Mouse (Mus musculus) hindbrain, postnatal 0 days (tissue): ENCODE measurements around the gene Ap2a2. TPM values are rescaled to one million over a fixed set of nuclear protein-coding genes. Genes with fewer than 3 reads are reported as not detected.
A peak's percentile ranks its signal among the peaks of the same experiment; 100 is the strongest.
"Not testable (repeated sequence)": the region's sequence is repeated elsewhere in the genome, so short reads cannot be mapped to it uniquely, and the experiment has no call there.

Experiments
- ATAC-seq: fragments of 200-750 bp; cut with Nextera tagmentation; 2 replicates; pipeline ENCODE4 v1.8.0; 2017; ENCODE audit warnings: mild to moderate bottlenecking, moderate TSS enrichment, moderate library complexity
- DNase-seq: peaks from one replicate; pipeline ENCODE4 v3.0.0-alpha.2; 2015; ENCODE audit warnings: low spot score
- H3K27ac ChIP-seq: fragments of 300-500 bp; sonication (generic); 2 replicates; pipeline ENCODE4 v1.5.1; 2014; ENCODE audit warnings: mild to moderate bottlenecking
- H3K27me3 ChIP-seq: fragments of 300-500 bp; sonication (generic); 2 replicates; pipeline ENCODE4 v1.6.1; 2014; ENCODE audit warnings: low read length, mixed read lengths; ENCODE audit not compliant: insufficient read depth
- H3K36me3 ChIP-seq: fragments of 300-500 bp; sonication (generic); 2 replicates; pipeline ENCODE4 v1.6.1; 2014; ENCODE audit warnings: low read length, mixed read lengths; ENCODE audit not compliant: insufficient read depth
- H3K4me1 ChIP-seq: fragments of 300-500 bp; sonication (generic); 2 replicates; pipeline ENCODE4 v1.6.1; 2014; ENCODE audit warnings: antibody characterized with exemption, low read length, mixed read lengths; ENCODE audit not compliant: insufficient read depth
- H3K4me2 ChIP-seq: fragments of 300-500 bp; sonication (generic); 2 replicates; pipeline ENCODE4 v1.6.1; 2014; ENCODE audit warnings: low read depth, mild to moderate bottlenecking, low read length, moderate library complexity, mixed read lengths
- H3K4me3 ChIP-seq: fragments of 300-500 bp; sonication (generic); 2 replicates; pipeline ENCODE4 v1.5.1; 2014; ENCODE audit warnings: low read length
- H3K9ac ChIP-seq: fragments of 300-500 bp; sonication (generic); replicated peaks from 2 replicates; pipeline ENCODE4 v1.6.1; 2014; ENCODE audit warnings: mild to moderate bottlenecking, low read length, moderate library complexity, mixed read lengths
- H3K9me3 ChIP-seq: fragments of 300-500 bp; sonication (generic); 2 replicates; pipeline ENCODE4 v1.6.1; 2016; ENCODE audit warnings: low read length, mixed read lengths
- CTCF ChIP-seq: IDR thresholded peaks from 2 replicates; pipeline ENCODE4 v1.5.1; 2016; ENCODE audit warnings: antibody characterized with exemption, control low read depth, low read depth
- WGBS: fragments of 180-500 bp; shearing (Covaris S2); extraction: QIAGEN DNeasy Blood & Tissue Kit; methylation state at CpG from one replicate; pipeline ENCODE4 v1.1.7; 2014; 5-methylcytosine and 5-hydroxymethylcytosine counted together
- polyA plus RNA-seq: library from polyadenylated mRNA; unstranded; fragments of >200 nt; fragmentation: Nextera tagmentation; extraction: Ambion mirVana; gene quantifications from 2 replicates; pipeline ENCODE4 v1.2.1, GENCODE M21; 2015
- total RNA-seq: library from RNA; depleted of rRNA; stranded (reverse); fragments of >200 nt; gene quantifications from 2 replicates; pipeline ENCODE4 v1.2.3, GENCODE M21; 2014

The Ap2a2 gene
- total and polyA plus RNA-seq, 2 experiments from 2014 or later: 115 to 209 TPM

DNA sequence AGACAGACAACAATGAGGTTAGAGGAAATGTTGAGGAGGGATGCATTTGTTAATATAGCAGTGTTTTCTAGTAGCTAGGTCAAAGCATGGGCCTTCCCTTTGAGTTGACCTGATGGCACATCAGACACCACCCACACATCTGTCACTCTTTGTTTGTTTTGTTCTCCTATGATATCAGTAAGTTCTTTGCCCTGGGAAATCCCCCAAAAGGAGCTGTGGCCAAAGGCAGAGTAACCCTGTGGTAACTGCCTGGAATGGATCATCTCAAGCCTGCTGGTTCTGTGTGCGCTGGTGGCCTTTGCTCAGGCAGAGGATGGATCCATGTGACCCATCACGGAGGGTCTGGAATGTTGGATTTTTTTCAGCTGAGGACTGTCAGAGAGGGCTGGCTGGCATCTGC is 66.0 kb downstream of the Ap2a2 start:
- ATAC-seq: no peak
- Histone ChIP-seq H3K27me3 (no peaks in the 10 kb centered on the region), H3K27ac (no peak overlapping the region), H3K36me3 (peaks cover 91% of the 10 kb centered on the region), H3K9ac (no peak overlapping the region), H3K9me3 (no peaks in the 10 kb centered on the region), H3K4me3 (no peak overlapping the region), H3K4me2 (no peak overlapping the region), H3K4me1 (no peaks in the 10 kb centered on the region)
- no peak for DNase-seq
- no peak for TF ChIP-seq CTCF
- 91% methylated on average over 2 of the region's 2 CpGs for WGBS

DNA sequence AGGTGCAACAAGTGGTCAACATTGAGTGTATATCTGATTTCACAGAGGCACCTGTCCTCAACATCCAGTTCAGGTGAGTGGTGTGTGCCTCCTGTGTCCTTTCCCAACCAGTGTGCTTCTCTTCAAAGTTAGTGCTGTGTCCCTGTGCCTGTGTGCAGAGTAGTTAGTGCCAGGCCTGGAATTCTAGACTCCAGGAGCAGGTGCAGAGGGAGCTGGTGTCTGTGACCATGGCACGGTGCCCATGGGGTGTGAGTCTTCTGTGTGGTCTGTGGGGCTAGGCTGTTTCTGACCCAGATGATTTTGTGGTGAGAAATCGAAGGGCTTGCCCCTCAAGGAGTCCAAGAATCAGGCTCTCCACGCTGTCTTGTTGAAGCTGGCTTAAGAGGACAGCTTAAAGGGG is 67.3 kb downstream of the Ap2a2 start:
- DNase-seq (no peak), ATAC-seq (no peak)
- no peak overlapping the region for H3K9ac ChIP-seq
- no peaks in the 10 kb centered on the region for H3K9me3 ChIP-seq
- peaks cover 80% of the 10 kb centered on the region for H3K36me3 ChIP-seq
- H3K4me2 ChIP-seq: no peak overlapping the region
- no peak overlapping the region for H3K4me3 ChIP-seq
- TF ChIP-seq CTCF: no peak
- no peaks in the 10 kb centered on the region for H3K4me1 ChIP-seq
- H3K27me3 ChIP-seq: no peaks in the 10 kb centered on the region
- 93% methylated on average over 3 of the region's 3 CpGs for WGBS
- H3K27ac ChIP-seq: no peak overlapping the region

- not testable (repeated sequence) for H3K4me3 ChIP-seq, H3K9me3 ChIP-seq, DNase-seq, H3K4me1 ChIP-seq, H3K36me3 ChIP-seq, H3K9ac ChIP-seq, H3K4me2 ChIP-seq, H3K27ac ChIP-seq, H3K27me3 ChIP-seq
- WGBS: 100% methylated on average over 1 of the region's 3 CpGs
- peak; percentile 46 for ATAC-seq
Observed at GRCm38 (mm10) chr7:141638077-141638476, 76.1 kb downstream of the Ap2a2 start.

DNA sequence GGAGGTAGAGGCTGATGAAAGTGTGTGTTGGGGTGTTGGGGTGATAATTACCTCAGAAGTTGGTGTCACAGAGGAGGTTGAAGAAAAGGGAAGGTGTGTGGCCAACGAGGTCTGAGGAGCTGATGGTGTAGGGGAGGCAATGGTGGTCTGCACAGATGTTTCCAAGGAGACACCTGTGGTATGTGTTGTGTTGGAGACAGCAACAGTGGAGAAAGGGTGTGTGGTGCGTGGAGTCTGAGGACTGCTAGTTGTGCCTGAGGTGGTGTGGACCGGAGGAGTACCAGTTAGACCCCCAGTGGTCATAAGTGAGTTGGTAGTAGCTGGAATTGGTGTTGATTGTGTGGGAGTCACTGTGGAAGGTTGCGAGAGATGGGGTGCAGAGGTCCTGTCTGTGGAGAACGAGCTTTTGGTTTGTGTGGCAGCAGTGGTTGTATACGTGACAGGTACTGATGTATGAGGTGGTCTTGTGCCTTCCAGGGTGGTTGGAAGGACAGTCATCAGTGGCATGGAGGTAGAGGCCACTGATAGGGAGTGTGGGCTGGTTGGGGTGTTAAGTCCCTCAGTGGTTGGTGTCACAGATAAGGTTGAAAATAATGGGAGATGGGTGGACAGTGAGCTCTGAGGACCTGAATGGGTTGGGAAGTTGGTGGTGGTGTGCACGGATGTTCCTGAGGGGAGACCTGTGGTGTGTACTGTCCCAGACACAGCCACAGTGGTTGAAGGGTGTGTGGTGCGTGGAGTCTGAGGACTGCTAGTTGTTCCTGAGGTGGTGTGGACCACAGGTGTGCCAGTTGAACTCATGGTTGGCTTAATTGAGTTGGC is 76.8 kb downstream of the Ap2a2 start:
- not testable (repeated sequence) for H3K4me2 ChIP-seq, H3K9ac ChIP-seq, H3K36me3 ChIP-seq, DNase-seq, H3K9me3 ChIP-seq, H3K27ac ChIP-seq, H3K27me3 ChIP-seq, H3K4me1 ChIP-seq, H3K4me3 ChIP-seq
- ATAC-seq: peak; percentile 67
- WGBS: 88% methylated on average over 5 of the region's 8 CpGs

- not testable (repeated sequence) for H3K4me1 ChIP-seq, DNase-seq, H3K9me3 ChIP-seq, H3K9ac ChIP-seq, H3K4me2 ChIP-seq, H3K27me3 ChIP-seq, H3K36me3 ChIP-seq, H3K4me3 ChIP-seq, H3K27ac ChIP-seq
- WGBS: 87% methylated on average over 5 of the region's 5 CpGs
- ATAC-seq: peak; percentile 58
Observed at GRCm38 (mm10) chr7:141639335-141639890, 77.4 kb downstream of the Ap2a2 start.

GRCm38 (mm10) chr7:141642375-141642774 is 80.4 kb downstream of the Ap2a2 start:
- Histone ChIP-seq H3K9me3 (no peaks in the 10 kb centered on the region), H3K27me3 (no peaks in the 10 kb centered on the region), H3K27ac (no peak overlapping the region), H3K36me3 (no peaks in the 10 kb centered on the region), H3K4me1 (no peaks in the 10 kb centered on the region), H3K4me2 (no peak overlapping the region), H3K4me3 (no peak overlapping the region), H3K9ac (no peak overlapping the region)
- no peak for TF ChIP-seq CTCF
- WGBS: 100% methylated on average over 1 of the region's 1 CpGs
- DNase-seq: no peak
- ATAC-seq: no peak

DNA sequence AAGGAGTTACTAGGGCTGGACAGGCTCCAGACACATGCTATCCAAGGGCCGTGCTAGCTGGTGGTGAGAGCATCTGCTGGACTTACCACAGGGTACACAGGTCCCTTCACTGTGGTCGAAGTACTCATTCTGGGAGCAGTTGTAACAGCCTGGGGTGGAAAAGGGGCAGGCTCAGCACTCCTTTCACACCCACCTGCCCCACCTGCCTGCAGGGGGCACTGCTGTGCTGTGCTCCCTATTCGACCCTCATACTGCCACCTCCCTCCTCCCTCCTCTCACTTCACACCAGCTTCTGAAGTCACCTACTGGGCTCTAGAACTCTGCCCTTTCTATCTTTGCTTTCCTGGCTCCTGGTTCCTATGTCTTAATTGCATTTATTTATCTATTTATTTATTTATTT is 81.2 kb downstream of the Ap2a2 start:
- DNase-seq (peak; percentile 22), ATAC-seq (no peak)
- 43% methylated on average over 3 of the region's 3 CpGs for WGBS
- H3K36me3 ChIP-seq: no peaks in the 10 kb centered on the region
- no peak overlapping the region for H3K4me3 ChIP-seq
- H3K9me3 ChIP-seq: no peaks in the 10 kb centered on the region
- H3K4me2 ChIP-seq: no peak overlapping the region
- no peak overlapping the region for H3K27ac ChIP-seq
- no peaks in the 10 kb centered on the region for H3K4me1 ChIP-seq
- H3K27me3 ChIP-seq: no peaks in the 10 kb centered on the region
- H3K9ac ChIP-seq: no peak overlapping the region
- TF ChIP-seq CTCF: peak; percentile 53
